Mouse (Mus musculus) liver, postnatal 0 days (tissue): ENCODE results near the gene Greb1. TPM values are rescaled to one million over a fixed set of nuclear protein-coding genes. Genes with fewer than 3 reads are reported as not detected.

Source experiments
- ATAC-seq: fragments of 200-750 bp; cut with Nextera tagmentation; 2 replicates; pipeline ENCODE4 v1.8.0; 2017; ENCODE audit warnings: mild to moderate bottlenecking, moderate library complexity
- DNase-seq: peaks from one replicate; pipeline ENCODE4 v3.0.0-alpha.2; 2016
- H3K27ac ChIP-seq: fragments of 300-500 bp; sonication (generic); 2 replicates; pipeline ENCODE4 v1.5.1; 2014; ENCODE audit warnings: antibody characterized with exemption, moderate library complexity, mild to moderate bottlenecking, low read depth
- H3K27me3 ChIP-seq: fragments of 300-500 bp; sonication (generic); 2 replicates; pipeline ENCODE4 v1.6.1; 2014; ENCODE audit warnings: low read length, control low read depth, mixed read lengths; ENCODE audit not compliant: insufficient read depth
- H3K36me3 ChIP-seq: fragments of 300-500 bp; sonication (generic); replicated peaks from 2 replicates; pipeline ENCODE4 v1.6.1; 2014; ENCODE audit warnings: mild to moderate bottlenecking, control low read depth, low read length, moderate library complexity, mixed read lengths; ENCODE audit not compliant: insufficient read depth
- H3K4me1 ChIP-seq: fragments of 300-500 bp; sonication (generic); 2 replicates; pipeline ENCODE4 v1.6.1; 2014; ENCODE audit warnings: antibody characterized with exemption, mild to moderate bottlenecking, control low read depth; ENCODE audit not compliant: insufficient read depth
- H3K4me2 ChIP-seq: fragments of 300-500 bp; sonication (generic); 2 replicates; pipeline ENCODE4 v1.6.1; 2014; ENCODE audit warnings: low read depth, mild to moderate bottlenecking, low read length, moderate library complexity, mixed read lengths
- H3K4me3 ChIP-seq: fragments of 300-500 bp; sonication (generic); 2 replicates; pipeline ENCODE4 v1.5.1; 2014; ENCODE audit warnings: low read depth, low read length
- H3K9ac ChIP-seq: fragments of 300-500 bp; sonication (generic); replicated peaks from 2 replicates; pipeline ENCODE4 v1.6.1; 2014; ENCODE audit warnings: mild to moderate bottlenecking, moderate library complexity
- H3K9me3 ChIP-seq: fragments of 300-500 bp; sonication (generic); 2 replicates; pipeline ENCODE4 v1.6.1; 2016; ENCODE audit warnings: mild to moderate bottlenecking, control low read depth, low read length, mixed read lengths
- CTCF ChIP-seq: sonication (generic); IDR thresholded peaks from 2 replicates; pipeline ENCODE4 v1.5.1; 2016; ENCODE audit warnings: antibody characterized with exemption, low read depth
- EP300 ChIP-seq: IDR thresholded peaks from 2 replicates; pipeline ENCODE4 v1.6.1; 2016; ENCODE audit warnings: antibody characterized with exemption, low read depth, mild to moderate bottlenecking
- WGBS: fragments of 180-500 bp; shearing (Covaris S2); extraction: QIAGEN DNeasy Blood & Tissue Kit; methylation state at CpG from one replicate; pipeline ENCODE4 v1.1.7; 2014; ENCODE audit not compliant: insufficient replicate concordance; 5-methylcytosine and 5-hydroxymethylcytosine counted together
- polyA plus RNA-seq: library from polyadenylated mRNA; unstranded; fragments of >200 nt; fragmentation: Nextera tagmentation; extraction: Ambion mirVana; gene quantifications from 2 replicates; pipeline ENCODE4 v1.2.1, GENCODE M21; 2015

Greb1 gene
- polyA plus RNA-seq, 1 experiment from 2014 or later = 0.12 TPM

DNA sequence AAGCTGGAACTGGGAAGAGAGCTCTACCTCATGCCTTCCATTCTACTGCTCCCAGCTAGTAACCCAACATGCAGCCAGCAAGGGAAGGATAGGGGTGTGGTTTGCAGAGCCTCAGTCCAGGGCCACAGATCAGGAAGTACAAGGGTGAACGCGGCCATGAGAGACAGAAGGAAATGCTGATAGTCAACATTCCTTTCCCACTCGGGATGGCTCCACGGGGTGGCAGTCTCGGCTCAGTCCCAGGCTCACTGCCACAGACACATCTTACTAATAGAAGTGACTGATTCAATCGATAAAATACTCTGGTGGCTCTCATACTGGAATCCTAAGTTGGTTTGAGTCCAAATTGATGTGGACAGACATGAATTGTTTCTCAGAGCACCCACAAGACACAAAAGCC, 27.8 kb upstream of the Greb1 start:
- no peaks in the 10 kb centered on the region for H3K9me3 ChIP-seq
- ATAC-seq = peak; percentile 74; the same call in 1 of the 2 replicates
- H3K36me3 ChIP-seq = peaks cover 10% of the 10 kb centered on the region; the same call in 1 of the 2 replicates
- H3K27me3 ChIP-seq = no peaks in the 10 kb centered on the region
- no peak overlapping the region for H3K9ac ChIP-seq
- DNase-seq = peak; percentile 61
- WGBS = 16% methylated on average over 6 of the region's 6 CpGs
- TF ChIP-seq EP300 (no peak), CTCF (peak; percentile 71)
- H3K4me3 ChIP-seq = no peak overlapping the region
- no peak overlapping the region for H3K4me2 ChIP-seq
- no peaks in the 10 kb centered on the region for H3K4me1 ChIP-seq
- no peak overlapping the region for H3K27ac ChIP-seq

DNA sequence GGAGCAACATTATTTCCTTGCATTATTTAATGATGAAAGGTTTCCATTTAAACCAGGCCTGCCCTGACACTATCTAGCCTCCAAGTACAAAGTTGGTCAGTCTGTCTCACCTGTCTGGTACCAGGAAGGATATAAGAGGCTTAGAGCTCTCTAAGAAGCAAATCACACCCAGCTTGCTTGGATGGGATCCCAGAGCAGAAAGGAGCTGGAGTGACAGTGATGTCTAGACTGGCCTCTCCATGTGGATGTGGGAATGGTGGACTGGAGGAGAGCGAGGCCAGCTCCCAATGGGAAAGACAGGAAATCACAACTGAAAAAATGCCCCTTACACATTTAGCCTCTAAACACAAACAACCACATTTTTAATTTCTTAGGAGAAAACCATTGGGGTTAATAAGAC, 23.0 kb upstream of the Greb1 start:
- H3K9ac ChIP-seq = no peak overlapping the region
- ATAC-seq (no peak), DNase-seq (no peak)
- H3K4me3 ChIP-seq = no peak overlapping the region
- no peaks in the 10 kb centered on the region for H3K9me3 ChIP-seq
- H3K4me1 ChIP-seq = no peaks in the 10 kb centered on the region
- 93% methylated on average over 1 of the region's 1 CpGs for WGBS
- H3K27me3 ChIP-seq = no peaks in the 10 kb centered on the region
- peaks cover 47% of the 10 kb centered on the region for H3K36me3 ChIP-seq
- no peak overlapping the region for H3K4me2 ChIP-seq
- no peak overlapping the region for H3K27ac ChIP-seq
- TF ChIP-seq CTCF = no peak
- no peak for TF ChIP-seq EP300

DNA sequence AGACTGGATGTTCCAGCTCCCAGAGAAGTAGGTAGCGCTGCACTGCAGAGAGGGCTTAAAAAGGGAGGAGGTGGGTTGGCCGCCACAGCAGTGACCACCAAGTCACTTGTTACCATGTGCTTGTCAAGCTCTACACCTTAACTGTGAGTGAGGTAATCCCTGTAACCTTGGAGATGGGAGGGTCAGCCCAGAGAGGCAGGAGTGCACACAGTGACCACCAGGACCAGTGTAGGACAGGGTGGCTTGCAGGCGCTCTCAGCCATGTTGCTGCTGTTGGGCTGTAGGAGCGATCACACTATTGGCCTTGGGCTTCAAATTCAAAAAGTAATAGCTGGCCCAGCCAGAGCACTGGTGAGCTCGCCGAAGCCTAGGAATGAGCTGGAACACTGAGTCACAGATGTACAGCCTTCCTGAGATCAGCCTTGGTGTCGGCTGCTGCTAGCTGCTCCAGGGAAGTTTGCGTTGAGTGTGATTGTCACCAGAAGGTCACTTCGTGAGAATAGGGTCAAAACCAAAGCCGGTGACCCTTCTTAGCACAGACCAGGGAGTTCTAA, 21.6 kb upstream of the Greb1 start:
- H3K9me3 ChIP-seq = no peaks in the 10 kb centered on the region
- no peak for TF ChIP-seq EP300
- no peak for TF ChIP-seq CTCF
- no peak overlapping the region for H3K4me2 ChIP-seq
- no peak overlapping the region for H3K9ac ChIP-seq
- no peak overlapping the region for H3K27ac ChIP-seq
- no peak overlapping the region for H3K4me3 ChIP-seq
- DNase-seq = no peak
- no peaks in the 10 kb centered on the region for H3K27me3 ChIP-seq
- WGBS = 89% methylated on average over 10 of the region's 10 CpGs
- peaks cover 50% of the 10 kb centered on the region for H3K36me3 ChIP-seq
- no peak for ATAC-seq
- H3K4me1 ChIP-seq = no peaks in the 10 kb centered on the region

DNA sequence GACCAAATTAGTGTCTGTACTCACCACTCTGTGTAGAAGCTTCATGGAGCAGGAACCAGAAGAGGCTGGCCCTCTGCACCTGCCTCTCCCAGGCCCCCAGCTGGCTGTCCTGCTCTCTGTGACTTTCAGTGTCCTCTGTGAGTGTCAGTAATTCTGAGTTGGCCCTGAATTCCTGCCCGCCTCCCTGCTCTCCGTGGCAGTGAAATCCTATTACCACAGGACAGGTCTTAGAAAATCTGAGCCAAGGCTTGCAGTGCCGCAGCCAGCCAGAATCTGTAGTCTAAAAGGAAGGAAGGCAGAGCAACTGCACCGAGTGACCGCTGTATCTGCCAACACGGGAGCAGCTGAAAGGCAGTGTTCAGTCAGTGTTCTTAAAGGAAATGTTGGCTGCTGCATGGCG, 20.1 kb upstream of the Greb1 start:
- WGBS = 79% methylated on average over 7 of the region's 7 CpGs
- no peak overlapping the region for H3K9ac ChIP-seq
- TF ChIP-seq CTCF (no peak), EP300 (no peak)
- H3K4me2 ChIP-seq = no peak overlapping the region
- H3K9me3 ChIP-seq = no peaks in the 10 kb centered on the region
- no peak overlapping the region for H3K4me3 ChIP-seq
- H3K27ac ChIP-seq = no peak overlapping the region
- H3K4me1 ChIP-seq = no peaks in the 10 kb centered on the region
- H3K27me3 ChIP-seq = no peaks in the 10 kb centered on the region
- ATAC-seq = no peak
- H3K36me3 ChIP-seq = peaks cover 61% of the 10 kb centered on the region
- no peak for DNase-seq

DNA sequence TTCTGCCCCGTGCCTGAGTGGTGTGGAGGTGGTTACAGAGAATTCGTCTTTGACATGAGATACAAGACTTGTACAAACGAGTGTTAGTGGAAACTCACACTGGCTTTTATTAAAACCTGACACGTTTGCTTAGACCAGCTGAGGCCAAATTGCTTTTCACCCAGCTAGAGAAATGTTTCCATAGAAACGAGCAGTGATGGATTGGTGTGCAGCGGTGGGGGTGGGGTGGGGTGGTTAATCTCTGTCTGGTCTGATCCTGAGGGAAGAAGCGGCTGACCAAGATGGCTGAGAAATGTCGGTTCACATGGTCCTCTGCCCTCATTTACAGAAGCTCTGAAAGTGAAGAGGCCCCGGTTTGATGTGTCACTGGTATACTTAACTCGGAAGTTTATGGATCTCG, 17.8 kb upstream of the Greb1 start:
- Histone ChIP-seq H3K36me3 (peaks cover 62% of the 10 kb centered on the region), H3K4me3 (no peak overlapping the region), H3K27ac (no peak overlapping the region), H3K4me1 (no peaks in the 10 kb centered on the region), H3K4me2 (no peak overlapping the region), H3K27me3 (no peaks in the 10 kb centered on the region), H3K9me3 (no peaks in the 10 kb centered on the region), H3K9ac (no peak overlapping the region)
- WGBS = 76% methylated on average over 11 of the region's 11 CpGs
- ATAC-seq = no peak
- DNase-seq = no peak
- TF ChIP-seq EP300 = no peak
- no peak for TF ChIP-seq CTCF

DNA sequence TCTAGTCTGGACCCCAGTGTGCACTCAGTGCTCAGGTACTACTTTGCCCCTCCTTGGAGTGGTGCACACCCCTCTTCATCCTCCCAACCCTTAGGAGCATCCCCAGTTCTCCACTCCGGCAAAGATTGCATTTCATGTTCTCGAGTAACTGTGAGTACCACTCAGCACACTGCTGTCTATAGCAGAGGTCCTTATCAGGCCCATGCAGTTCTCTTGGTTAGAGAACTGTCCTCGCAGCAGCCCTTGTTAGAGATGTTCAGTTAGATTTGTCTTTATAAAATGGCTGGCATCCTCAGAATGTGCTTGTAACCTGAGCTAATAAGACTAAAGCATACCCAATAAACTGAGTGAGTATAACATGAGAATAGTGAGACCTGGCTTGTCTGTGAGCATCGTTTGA, 16.5 kb upstream of the Greb1 start:
- H3K27me3 ChIP-seq = no peaks in the 10 kb centered on the region
- ATAC-seq = peak; percentile 15; the same call in 1 of the 2 replicates

More for the DNA sequence above, 16.5 kb upstream of the Greb1 start:
- DNase-seq = no peak
- WGBS = 55% methylated on average over 4 of the region's 4 CpGs
- no peaks in the 10 kb centered on the region for H3K9me3 ChIP-seq
- H3K36me3 ChIP-seq = peaks cover 52% of the 10 kb centered on the region
- no peak overlapping the region for H3K27ac ChIP-seq
- no peak overlapping the region for H3K4me2 ChIP-seq
- no peak overlapping the region for H3K4me3 ChIP-seq
- no peak overlapping the region for H3K9ac ChIP-seq
- TF ChIP-seq EP300 (no peak), CTCF (no peak)
- H3K4me1 ChIP-seq = peaks cover under 1% of the 10 kb centered on the region
